Mouse (Mus musculus) left cerebral cortex, adult 2 months (tissue): ENCODE measurements at regions not wholly inside any gene's neighbourhood (a gene's known extent, or its start where the extent isn't known, plus 50 kb on each side); places are given as distances from the start of the nearest gene placed in this dataset.
"Not testable (repeated sequence)": the region's sequence is repeated elsewhere in the genome, so short reads cannot be mapped to it uniquely, and the experiment has no call there.

ENCODE experiments used
- DNase-seq, 2 experiments: peaks; one replicate each; pipeline ENCODE4 v3.0.0; 2021 to 2022; ENCODE audit warnings: low spot score in 2 of 2, mixed read lengths in 1 of 2; ENCODE audit errors: extremely low spot score in 1 of 2
- H3K27ac ChIP-seq: fragments of 200-600 bp; 2 replicates; pipeline ENCODE4 v1.8.1; 2022
- H3K4me3 ChIP-seq: fragments of 200-600 bp; 2 replicates; pipeline ENCODE4 v1.8.1; 2022
- CTCF ChIP-seq: fragments of 200-600 bp; IDR thresholded peaks from 2 replicates; pipeline ENCODE4 v1.8.1; 2022; ENCODE audit warnings: antibody characterized with exemption, mild to moderate bottlenecking, moderate library complexity
- intact Hi-C: fragments of 180-260 bp; cut with DNase I; formaldehyde crosslinking; loops from one replicate; pipeline ENCODE4 v1.15.1; 2025

DNA sequence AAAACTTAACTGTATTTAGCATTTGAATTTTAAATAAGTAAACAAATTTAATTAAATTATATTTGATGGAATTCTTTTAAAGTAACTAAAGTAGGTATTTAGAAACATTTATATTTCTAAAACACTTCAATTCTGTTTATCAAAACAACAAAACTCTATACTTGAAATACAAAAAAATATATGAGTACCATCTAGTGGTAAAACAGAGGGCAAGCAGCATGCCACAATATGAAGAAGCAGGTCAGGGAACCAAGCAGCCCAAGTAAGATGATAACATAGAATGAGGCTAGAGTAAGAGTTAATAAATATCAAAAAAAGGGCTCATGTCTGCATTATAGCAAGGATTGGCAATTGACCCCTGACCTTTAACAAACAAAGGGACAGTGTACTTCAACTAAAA is 639.7 kb downstream of the Cdh10 start:
- Histone ChIP-seq H3K4me3 (no peak overlapping the region), H3K27ac (no peak overlapping the region)
- TF ChIP-seq CTCF = peak; percentile 46
- no peak for DNase-seq
- intact Hi-C loops = no loop called here

DNA sequence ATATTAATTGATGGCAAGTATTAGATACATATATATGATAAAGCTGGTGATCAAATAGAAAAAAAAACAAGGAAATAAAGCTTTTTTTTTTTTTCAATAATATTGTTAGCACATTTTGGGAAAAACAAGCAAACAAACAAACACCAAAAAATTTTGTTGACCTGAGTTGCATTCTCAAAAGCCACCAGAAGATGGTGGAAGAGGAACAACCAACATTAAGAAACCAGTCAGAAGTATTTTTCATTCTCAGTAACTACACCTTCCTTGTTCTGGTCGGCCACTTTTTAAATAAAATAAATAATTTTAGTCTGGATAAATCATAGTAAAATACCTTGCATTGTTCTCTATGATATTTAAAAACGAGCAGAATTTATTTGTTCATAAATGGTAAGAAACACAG is 654.8 kb downstream of the Cdh10 start:
- Histone ChIP-seq H3K4me3 (no peak overlapping the region), H3K27ac (no peak overlapping the region)
- DNase-seq = peak in 1 of 2 experiments; percentile 13
- intact Hi-C loops = loop anchor here (5.0 kb wide), 2 partner anchors 929 to 1934 kb away; no protein-coding TSS in a partner anchor
- TF ChIP-seq CTCF = peak; percentile 76

GRCm38 (mm10) chr15:19493556-19493955 is 674.8 kb downstream of the Cdh10 start:
- H3K4me3 ChIP-seq, H3K27ac ChIP-seq, DNase-seq, intact Hi-C loops: not testable (repeated sequence)

DNA sequence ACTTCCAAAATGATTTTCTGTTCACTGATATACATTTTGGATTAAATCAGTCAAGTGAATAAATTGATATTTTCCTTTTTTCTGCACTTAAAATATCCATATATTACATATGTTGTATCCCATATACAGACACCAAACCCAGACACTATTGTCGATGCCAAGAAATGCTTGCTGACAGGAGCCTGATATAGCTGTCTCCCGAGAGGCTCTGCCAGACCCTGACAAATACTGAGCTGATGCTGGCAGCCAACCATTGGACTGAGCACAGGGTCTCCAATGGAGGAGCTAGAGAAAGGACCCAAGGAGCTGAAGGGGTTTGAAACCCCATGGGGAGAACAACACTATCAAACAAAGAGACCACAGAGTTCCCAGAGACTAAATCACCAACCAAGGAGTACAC is 700.6 kb downstream of the Cdh10 start:
- no peak for TF ChIP-seq CTCF
- H3K27ac ChIP-seq = no peak overlapping the region
- H3K4me3 ChIP-seq = no peak overlapping the region
- intact Hi-C loops = no loop called here
- no peak for DNase-seq

- Histone ChIP-seq H3K4me3 (no peak overlapping the region), H3K27ac (no peak overlapping the region)
- no peak for DNase-seq
- TF ChIP-seq CTCF = no peak
- intact Hi-C loops = no loop called here
Measured at GRCm38 (mm10) chr15:19540676-19541075, 721.9 kb downstream of the Cdh10 start.

- Histone ChIP-seq H3K4me3 (no peak overlapping the region), H3K27ac (no peak overlapping the region)
- TF ChIP-seq CTCF = no peak
- DNase-seq = no peak
- intact Hi-C loops = no loop called here
Measured at GRCm38 (mm10) chr15:19549757-19550156, 731.0 kb downstream of the Cdh10 start.

GRCm38 (mm10) chr15:19584769-19585168 is 766.0 kb downstream of the Cdh10 start:
- Histone ChIP-seq H3K27ac (no peak overlapping the region), H3K4me3 (no peak overlapping the region)
- TF ChIP-seq CTCF = no peak
- no peak for DNase-seq
- intact Hi-C loops = no loop called here

GRCm38 (mm10) chr15:19585281-19585680 is 766.5 kb downstream of the Cdh10 start:
- H3K27ac ChIP-seq = no peak overlapping the region
- TF ChIP-seq CTCF = no peak
- intact Hi-C loops = no loop called here

GRCm38 (mm10) chr15:19593746-19594145 is 775.0 kb downstream of the Cdh10 start:
- no peak for TF ChIP-seq CTCF
- DNase-seq = no peak
- H3K4me3 ChIP-seq = no peak overlapping the region
- H3K27ac ChIP-seq = no peak overlapping the region
- intact Hi-C loops = no loop called here

More at GRCm38 (mm10) chr15:19585281-19585680, 766.5 kb downstream of the Cdh10 start:
- no peak for DNase-seq
- no peak overlapping the region for H3K4me3 ChIP-seq

- intact Hi-C loops, H3K27ac ChIP-seq, DNase-seq: not testable (repeated sequence)
Measured at GRCm38 (mm10) chr15:19622367-19622766, 803.6 kb downstream of the Cdh10 start.

DNA sequence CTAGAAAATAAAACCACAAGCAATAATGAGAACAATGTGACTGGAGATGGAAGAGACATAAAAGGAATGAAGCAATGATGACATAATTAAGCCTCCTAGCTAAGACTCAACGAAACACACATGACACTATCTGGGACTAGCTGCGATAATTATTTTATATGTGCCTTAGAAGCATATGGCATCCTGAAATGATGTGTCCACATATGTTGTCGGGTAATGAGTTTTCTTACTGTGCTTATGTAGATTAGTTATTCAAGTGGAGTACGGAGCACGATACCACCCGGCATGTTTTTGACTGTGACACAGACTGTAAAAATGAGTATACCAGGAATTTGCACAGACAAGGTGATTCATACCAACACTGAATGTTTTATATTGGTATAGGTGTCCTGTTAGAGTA is 781.7 kb upstream of the Cdh12 start:
- Histone ChIP-seq H3K4me3 (no peak overlapping the region), H3K27ac (no peak overlapping the region)
- no peak for DNase-seq
- TF ChIP-seq CTCF = no peak
- intact Hi-C loops = no loop called here

More at GRCm38 (mm10) chr15:19622367-19622766, 803.6 kb downstream of the Cdh10 start:
- H3K4me3 ChIP-seq = not testable (repeated sequence)

DNA sequence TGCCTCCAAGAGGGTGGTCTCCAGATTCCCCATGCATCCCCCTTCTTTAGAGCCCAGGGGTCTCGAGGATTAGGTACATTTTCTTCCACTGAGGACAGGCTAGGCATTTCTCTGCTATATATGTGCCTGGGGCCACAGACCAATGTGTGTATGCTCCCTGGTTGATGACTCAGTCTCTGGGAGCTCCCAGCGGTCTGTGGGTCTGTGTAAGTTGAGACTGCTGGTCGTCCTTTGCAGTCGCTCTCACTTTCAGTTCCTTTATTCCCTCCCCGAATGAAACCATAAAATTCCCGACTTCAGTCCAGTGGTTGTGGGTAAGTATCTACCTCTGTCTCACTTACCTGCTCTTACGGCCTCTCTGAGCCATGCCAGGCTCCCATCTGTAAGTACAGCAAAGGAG is 773.5 kb upstream of the Cdh12 start:
- no peak overlapping the region for H3K4me3 ChIP-seq
- no peak for TF ChIP-seq CTCF
- DNase-seq = no peak
- intact Hi-C loops = no loop called here
- H3K27ac ChIP-seq = no peak overlapping the region

GRCm38 (mm10) chr15:19687239-19687638 is 761.8 kb upstream of the Cdh12 start:
- intact Hi-C loops = loop anchor here (10.0 kb wide), 1 partner anchor 398 kb away; no protein-coding TSS in a partner anchor
- no peak for TF ChIP-seq CTCF
- DNase-seq = peak in 1 of 2 experiments; percentile 10
- H3K4me3 ChIP-seq = no peak overlapping the region
- no peak overlapping the region for H3K27ac ChIP-seq

- H3K4me3 ChIP-seq = no peak overlapping the region
- no peak overlapping the region for H3K27ac ChIP-seq
- no peak for TF ChIP-seq CTCF
- no peak for DNase-seq
- intact Hi-C loops = no loop called here
Measured at GRCm38 (mm10) chr15:19711764-19712163, 737.3 kb upstream of the Cdh12 start.
